Mouse (Mus musculus) lung, embryonic 14.5 days (tissue): Measurements from ENCODE around the gene Ralb. TPM values are rescaled to one million over a fixed set of nuclear protein-coding genes. Genes with fewer than 3 reads are reported as not detected.

Experiments used
- ATAC-seq: fragments of 200-750 bp; cut with Nextera tagmentation; 2 replicates; pipeline ENCODE4 v1.8.0; 2017; ENCODE audit warnings: mild to moderate bottlenecking, moderate TSS enrichment, moderate library complexity; ENCODE audit not compliant: insufficient read depth
- DNase-seq: peaks from one replicate; pipeline ENCODE4 v3.0.0-alpha.2; 2015
- H3K27ac ChIP-seq: fragments of 300-500 bp; sonication (generic); 2 replicates; pipeline ENCODE4 v1.5.1; 2014; ENCODE audit warnings: low read depth, mild to moderate bottlenecking, moderate library complexity
- H3K27me3 ChIP-seq: fragments of 300-500 bp; sonication (generic); 2 replicates; pipeline ENCODE4 v1.6.1; 2014; ENCODE audit warnings: low read length, control low read depth; ENCODE audit not compliant: insufficient read depth
- H3K36me3 ChIP-seq: fragments of 300-500 bp; sonication (generic); 2 replicates; pipeline ENCODE4 v1.6.1; 2014; ENCODE audit warnings: control low read depth; ENCODE audit not compliant: insufficient read depth
- H3K4me1 ChIP-seq: fragments of 300-500 bp; sonication (generic); 2 replicates; pipeline ENCODE4 v1.6.1; 2014; ENCODE audit warnings: antibody characterized with exemption, control low read depth; ENCODE audit not compliant: insufficient read depth
- H3K4me2 ChIP-seq: fragments of 300-500 bp; sonication (generic); 2 replicates; pipeline ENCODE4 v1.6.1; 2014; ENCODE audit warnings: mild to moderate bottlenecking
- H3K4me3 ChIP-seq: fragments of 300-500 bp; sonication (generic); 2 replicates; pipeline ENCODE4 v1.5.1; 2014; ENCODE audit warnings: low read depth, low read length
- H3K9ac ChIP-seq: fragments of 300-500 bp; sonication (generic); 2 replicates; pipeline ENCODE4 v1.6.1; 2014
- H3K9me3 ChIP-seq: fragments of 300-500 bp; sonication (generic); 2 replicates; pipeline ENCODE4 v1.6.1; 2016; ENCODE audit warnings: low read depth, low read length, control low read depth
- CTCF ChIP-seq: IDR thresholded peaks from 2 replicates; pipeline ENCODE4 v1.5.1; 2016; ENCODE audit warnings: antibody characterized with exemption, low read depth
- WGBS: fragments of 180-500 bp; shearing (Covaris S2); extraction: QIAGEN DNeasy Blood & Tissue Kit; methylation state at CpG from one replicate; pipeline ENCODE4 v1.1.7; 2014; 5-methylcytosine and 5-hydroxymethylcytosine counted together
- polyA plus RNA-seq: library from polyadenylated mRNA; unstranded; fragments of >200 nt; fragmentation: Nextera tagmentation; extraction: Ambion mirVana; gene quantifications from 2 replicates; pipeline ENCODE4 v1.2.1, GENCODE M21; 2014

The Ralb gene
- polyA plus RNA-seq: 219 and 221 TPM in 2 replicates

DNA sequence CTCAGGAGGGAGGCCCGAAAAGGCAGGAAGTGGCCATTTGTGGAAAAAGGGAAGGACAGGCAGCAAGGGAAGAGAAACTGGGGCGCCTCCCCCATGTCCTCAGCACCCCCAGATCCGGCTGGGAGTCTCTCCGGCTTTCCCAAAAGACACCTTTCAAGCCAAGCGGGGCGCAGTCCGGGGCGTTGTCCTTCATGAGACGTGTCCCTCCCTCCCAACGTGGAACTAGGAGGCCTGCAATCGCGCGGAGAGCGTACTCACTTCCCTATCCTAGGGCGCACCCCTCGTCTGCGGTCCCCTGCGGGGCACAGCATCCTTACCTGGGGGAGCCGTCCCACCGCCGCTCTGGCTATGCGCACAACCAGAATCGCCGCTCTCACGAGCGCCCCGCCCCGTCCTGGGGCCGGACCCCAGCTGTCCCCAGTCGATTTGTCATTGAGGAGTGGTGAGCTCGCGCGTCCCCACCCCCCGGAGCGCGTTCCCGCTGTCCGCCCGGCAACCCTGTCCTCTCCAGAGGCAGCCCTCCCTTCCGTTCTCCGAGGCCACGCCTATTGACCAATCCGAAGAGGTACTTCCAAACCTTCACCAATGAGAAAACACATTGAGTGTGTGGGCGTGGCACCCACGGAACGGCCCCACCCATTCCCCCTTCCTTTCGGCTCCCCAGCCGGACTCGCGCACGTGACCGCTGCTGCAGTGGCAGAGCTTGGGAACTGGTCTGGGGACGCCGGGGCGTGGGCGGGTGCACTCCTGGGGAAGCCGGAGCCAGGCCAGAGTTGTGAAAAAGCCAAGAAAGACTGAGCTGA, at the start of gene Ralb:
TSS of gene Ralb (minus strand) at position 535 of the 803 bp plus-strand sequence.
- WGBS: 1% methylated on average over 57 of the region's 57 CpGs
- ATAC-seq (peak; percentile 96), DNase-seq (peak; percentile 99)
- peak within 1 kb of the TSS; percentile 78 for H3K27ac ChIP-seq
- peak within 1 kb of the TSS; percentile 67 for H3K4me3 ChIP-seq
- H3K27me3 ChIP-seq: no peaks in the 10 kb centered on the region
- peak within 1 kb of the TSS; percentile 71 for H3K9ac ChIP-seq
- TF ChIP-seq CTCF: no peak
- H3K4me1 ChIP-seq: peaks cover 18% of the 10 kb centered on the region
- peaks cover 18% of the 10 kb centered on the region for H3K36me3 ChIP-seq
- peak within 1 kb of the TSS; percentile 65 for H3K4me2 ChIP-seq
- no peaks in the 10 kb centered on the region for H3K9me3 ChIP-seq

- no peak overlapping the region for H3K27ac ChIP-seq
- H3K36me3 ChIP-seq: peaks cover 32% of the 10 kb centered on the region
- WGBS: 93% methylated on average over 1 of the region's 1 CpGs
- DNase-seq (no peak), ATAC-seq (no peak)
- no peaks in the 10 kb centered on the region for H3K4me1 ChIP-seq
- no peak overlapping the region for H3K4me2 ChIP-seq
- no peak overlapping the region for H3K4me3 ChIP-seq
- H3K9ac ChIP-seq: no peak overlapping the region
- H3K9me3 ChIP-seq: no peaks in the 10 kb centered on the region
- no peak for TF ChIP-seq CTCF
- H3K27me3 ChIP-seq: no peaks in the 10 kb centered on the region
These were observed 47.1 kb upstream of the Ralb start for GRCm38 (mm10) chr1:119551651-119552050.

DNA sequence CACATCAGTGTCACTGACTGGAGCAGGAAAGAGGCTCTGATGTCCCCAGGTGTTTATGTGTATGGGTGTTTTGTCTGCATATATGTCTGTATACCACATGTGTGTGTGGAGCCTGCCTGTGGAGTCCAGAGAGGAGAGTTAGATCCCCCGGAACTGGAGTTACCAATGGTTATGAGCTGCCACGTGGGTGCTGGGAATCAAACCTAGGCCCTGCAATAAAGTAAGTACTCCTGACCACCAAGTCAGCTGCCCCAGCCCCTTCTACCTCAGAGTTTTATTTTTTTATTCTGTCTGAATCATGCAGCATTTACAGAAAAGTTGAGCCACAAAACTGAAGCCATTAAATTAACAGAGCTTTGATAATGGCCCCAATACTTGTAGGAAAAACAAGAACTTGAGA, 45.5 kb upstream of the Ralb start:
- Histone ChIP-seq H3K27ac (no peak overlapping the region), H3K27me3 (no peaks in the 10 kb centered on the region), H3K4me3 (no peak overlapping the region), H3K9me3 (no peaks in the 10 kb centered on the region), H3K4me1 (no peaks in the 10 kb centered on the region), H3K4me2 (no peak overlapping the region), H3K36me3 (peaks cover 36% of the 10 kb centered on the region), H3K9ac (no peak overlapping the region)
- 93% methylated on average over 2 of the region's 2 CpGs for WGBS
- no peak for TF ChIP-seq CTCF
- ATAC-seq (no peak), DNase-seq (no peak)

DNA sequence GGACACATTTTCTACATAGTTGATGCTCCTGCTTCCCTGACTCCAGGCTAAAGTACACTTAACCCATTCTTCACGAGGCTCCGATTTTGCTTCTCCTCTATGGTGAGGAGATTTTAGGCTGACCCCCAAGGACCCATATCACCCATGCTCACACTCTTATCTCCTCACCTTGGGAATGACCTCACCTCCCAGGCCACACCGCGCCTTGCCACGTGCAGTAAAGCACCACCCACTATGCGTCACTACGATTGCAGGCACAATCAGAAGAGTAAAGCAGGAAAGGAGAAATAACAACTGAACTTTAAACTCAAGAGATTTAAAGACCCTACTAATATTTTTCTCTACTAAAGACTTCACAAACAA, 44.7 kb upstream of the Ralb start:
- DNase-seq: no peak
- no peak for TF ChIP-seq CTCF
- H3K36me3 ChIP-seq: peaks cover 30% of the 10 kb centered on the region
- H3K4me1 ChIP-seq: no peaks in the 10 kb centered on the region
- no peak for ATAC-seq
- no peaks in the 10 kb centered on the region for H3K27me3 ChIP-seq
- no peak overlapping the region for H3K27ac ChIP-seq
- 83% methylated on average over 7 of the region's 7 CpGs for WGBS
- no peaks in the 10 kb centered on the region for H3K9me3 ChIP-seq
- H3K4me3 ChIP-seq: no peak overlapping the region
- H3K9ac ChIP-seq: no peak overlapping the region
- no peak overlapping the region for H3K4me2 ChIP-seq

DNA sequence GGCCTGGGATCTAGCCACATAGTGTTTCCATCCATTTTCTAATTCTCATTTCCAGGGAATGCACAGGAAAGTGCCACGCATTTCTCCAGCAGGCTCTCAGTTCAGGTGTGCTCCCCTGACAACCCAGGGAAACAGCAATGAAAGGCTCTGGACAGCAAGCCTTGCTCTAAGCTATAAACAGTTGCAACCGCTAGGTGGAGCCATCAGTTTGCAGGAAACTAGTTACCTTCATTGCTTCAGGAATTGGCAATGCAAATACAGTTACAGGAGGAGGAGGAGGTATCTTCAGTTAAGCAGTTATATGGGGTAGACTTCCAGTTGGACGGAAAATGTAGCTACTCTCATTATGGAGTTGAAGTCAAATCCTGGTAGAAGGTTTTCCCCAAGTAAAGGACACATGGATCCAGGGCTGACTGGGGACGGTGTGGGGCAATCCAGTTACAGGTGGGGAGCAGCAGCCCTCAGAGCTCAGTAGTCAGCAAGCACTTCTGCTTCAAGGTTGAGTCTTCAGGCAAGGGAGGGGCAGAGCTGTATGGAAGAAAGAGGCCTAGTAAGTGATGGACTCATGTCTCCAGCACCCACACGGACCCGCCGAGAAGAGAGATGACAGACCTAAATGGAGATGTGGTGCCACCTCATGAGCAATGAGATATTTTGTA, 44.2 kb upstream of the Ralb start:
- Histone ChIP-seq H3K4me2 (no peak overlapping the region), H3K9ac (no peak overlapping the region), H3K27ac (no peak overlapping the region), H3K9me3 (no peaks in the 10 kb centered on the region), H3K4me3 (no peak overlapping the region), H3K4me1 (no peaks in the 10 kb centered on the region), H3K36me3 (peaks cover 26% of the 10 kb centered on the region), H3K27me3 (no peaks in the 10 kb centered on the region)
- 66% methylated on average over 7 of the region's 7 CpGs for WGBS
- peak; percentile 89 for TF ChIP-seq CTCF
- peak; percentile 92 for DNase-seq
- peak; percentile 29; the same call in 1 of the 2 replicates for ATAC-seq

DNA sequence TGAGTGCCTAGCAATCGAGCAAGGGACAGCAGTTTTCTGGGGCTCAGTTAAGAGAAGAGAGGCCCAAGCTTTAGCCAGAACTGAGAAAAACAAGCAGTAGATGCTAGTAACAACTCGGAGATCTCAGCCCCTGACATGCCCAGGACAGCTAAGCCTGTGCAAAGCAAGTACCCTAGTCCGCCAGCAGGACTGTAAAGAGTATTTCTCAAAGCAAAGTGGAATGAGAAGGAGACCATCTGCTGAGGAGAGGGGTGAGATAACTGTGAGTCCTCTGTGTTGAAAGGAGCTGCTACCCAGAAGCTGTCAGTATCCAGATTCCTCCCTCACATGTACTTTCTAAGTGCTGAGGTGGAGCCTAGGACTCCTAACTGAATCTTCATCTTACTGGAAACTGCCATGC, 41.9 kb upstream of the Ralb start:
- DNase-seq (peak; percentile 75), ATAC-seq (peak; percentile 78)
- Histone ChIP-seq H3K27me3 (no peaks in the 10 kb centered on the region), H3K4me1 (0 out of 2 replicates have a peak, but pooled peaks cover 4% of the 10 kb centered on the region), H3K9ac (no peak overlapping the region), H3K36me3 (peaks cover 22% of the 10 kb centered on the region), H3K27ac (peak overlapping the region; percentile 58; the same call in 1 of the 2 replicates), H3K4me3 (no peak overlapping the region), H3K9me3 (no peaks in the 10 kb centered on the region), H3K4me2 (no peak overlapping the region)
- peak; percentile 35; the same call in 1 of the 2 replicates for TF ChIP-seq CTCF
- WGBS: 64% methylated on average over 3 of the region's 3 CpGs

DNA sequence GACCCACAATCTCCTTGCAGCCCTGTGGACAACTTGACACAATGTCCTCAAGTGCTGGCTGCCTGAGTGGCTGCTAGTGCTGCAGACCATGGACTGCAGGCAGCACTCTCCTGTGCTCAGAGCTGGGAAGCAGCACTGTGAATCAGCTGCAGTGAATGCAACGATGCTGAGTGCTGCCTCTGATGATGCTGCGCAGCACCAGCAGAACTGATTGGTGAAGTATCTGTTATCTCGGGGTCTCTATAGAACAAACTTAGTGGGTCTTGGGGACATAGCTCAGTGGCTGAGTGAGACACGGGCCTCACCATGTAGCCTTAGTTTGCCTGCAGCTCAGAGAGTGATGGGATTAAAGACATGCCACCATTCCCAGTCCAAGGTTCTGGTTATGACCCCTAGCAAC, 41.1 kb upstream of the Ralb start:
- 0 out of 2 replicates have a peak overlapping the region, but pooled peaks have one; percentile 58 for H3K27ac ChIP-seq
- ATAC-seq: no peak
- WGBS: 82% methylated on average over 4 of the region's 4 CpGs
- H3K9ac ChIP-seq: no peak overlapping the region
- TF ChIP-seq CTCF: no peak
- 0 out of 2 replicates have a peak, but pooled peaks cover 7% of the 10 kb centered on the region for H3K4me1 ChIP-seq
- no peaks in the 10 kb centered on the region for H3K9me3 ChIP-seq
- no peaks in the 10 kb centered on the region for H3K27me3 ChIP-seq
- H3K36me3 ChIP-seq: peaks cover 22% of the 10 kb centered on the region
- DNase-seq: no peak
- no peak overlapping the region for H3K4me2 ChIP-seq
- H3K4me3 ChIP-seq: no peak overlapping the region
